Mouse (Mus musculus) CH12.LX (cell line): ENCODE results near the gene Tmeff1. TPM values are rescaled to one million over a fixed set of nuclear protein-coding genes. Genes with fewer than 3 reads are reported as not detected.

Experiments used
- DNase-seq: peaks from one replicate; pipeline ENCODE4 v3.0.0-alpha.2; 2013; ENCODE audit errors: extremely low read depth
- H3K27ac ChIP-seq: 2 replicates; pipeline ENCODE4 v1.5.1; 2012; ENCODE audit warnings: low read depth, mild to moderate bottlenecking, control low read depth, moderate library complexity; ENCODE audit not compliant: insufficient read depth
- H3K27me3 ChIP-seq: replicated peaks from 2 replicates; pipeline ENCODE3; 2012; ENCODE audit warnings: inconsistent platforms
- H3K36me3 ChIP-seq, 2 experiments: replicated peaks in 1 of 2; 2 replicates each; pipeline versions ENCODE3 to v1.6.1; 2012; ENCODE audit warnings: inconsistent platforms in 1 of 2, low read length in 1 of 2, mild to moderate bottlenecking in 1 of 2, mixed read lengths in 1 of 2, moderate library complexity in 1 of 2; ENCODE audit not compliant: control insufficient read depth in 1 of 2, insufficient read depth in 1 of 2
- H3K4me1 ChIP-seq, 2 experiments: 2 replicates each; pipeline ENCODE4 v1.6.1; 2012; ENCODE audit warnings: inconsistent platforms in 1 of 2, moderate library complexity in 1 of 2; ENCODE audit not compliant: insufficient read depth in 2 of 2, control insufficient read depth in 1 of 2
- H3K4me2 ChIP-seq: 2 replicates; pipeline ENCODE4 v1.6.1; 2012; ENCODE audit warnings: low read depth, mild to moderate bottlenecking, control low read depth; ENCODE audit not compliant: poor library complexity, insufficient read depth, severe bottlenecking
- H3K4me3 ChIP-seq, 3 experiments: fragments of 150-350 bp in 1 of 3; sonication (generic) in 1 of 3; replicated peaks in 1 of 3; 2 replicates each; pipeline versions ENCODE3 to v1.5.1; 2011 to 2012; ENCODE audit warnings: low read depth in 2 of 3, low read length in 2 of 3, mild to moderate bottlenecking in 2 of 3, moderate library complexity in 2 of 3, control low read depth in 1 of 3, improper control_type of control experiment in 1 of 3, inconsistent platforms in 1 of 3, mixed read lengths in 1 of 3; ENCODE audit not compliant: poor library complexity in 1 of 3
- H3K79me2 ChIP-seq: replicated peaks from 2 replicates; pipeline ENCODE4 v1.6.1; 2012; ENCODE audit warnings: mild to moderate bottlenecking, moderate library complexity; ENCODE audit not compliant: control insufficient read depth, poor library complexity, insufficient read depth, severe bottlenecking; ENCODE audit errors: extremely low read depth
- H3K9ac ChIP-seq: 2 replicates; pipeline ENCODE4 v1.6.1; 2012; ENCODE audit warnings: low read depth, mild to moderate bottlenecking, control low read depth, moderate library complexity; ENCODE audit not compliant: insufficient read depth
- H3K9me3 ChIP-seq: replicated peaks from 2 replicates; pipeline ENCODE3; 2012; ENCODE audit warnings: low read length, inconsistent platforms, mixed read lengths
- BHLHE40 ChIP-seq: IDR thresholded peaks from 2 replicates; pipeline ENCODE4 v1.6.1; 2011; ENCODE audit warnings: mild to moderate bottlenecking, low read depth, low read length, improper control_type of control experiment
- CHD2 ChIP-seq: IDR thresholded peaks from 2 replicates; pipeline ENCODE4 v1.6.1; 2011; ENCODE audit warnings: low read length, improper control_type of control experiment
- CTCF ChIP-seq, 2 experiments: IDR thresholded peaks in 1 of 2; conservative IDR thresholded peaks in 1 of 2; 2 replicates each; pipeline ENCODE4 v1.5.1; 2011 to 2012; ENCODE audit warnings: low read depth in 2 of 2, low read length in 2 of 2, improper control_type of control experiment in 1 of 2, inconsistent platforms in 1 of 2, mild to moderate bottlenecking in 1 of 2, moderate library complexity in 1 of 2
- E2F4 ChIP-seq: IDR thresholded peaks from 2 replicates; pipeline ENCODE4 v1.6.1; 2011; ENCODE audit warnings: low read depth, low read length, improper control_type of control experiment; ENCODE audit not compliant: insufficient replicate concordance
- ELF1 ChIP-seq: IDR thresholded peaks from 2 replicates; pipeline ENCODE4 v1.6.1; 2014; ENCODE audit warnings: low read depth, mild to moderate bottlenecking, inconsistent platforms, low read length, improper control_type of control experiment
- EP300 ChIP-seq: IDR thresholded peaks from 2 replicates; pipeline ENCODE4 v1.6.1; 2011; ENCODE audit warnings: low read length, improper control_type of control experiment
- HCFC1 ChIP-seq: IDR thresholded peaks from 2 replicates; pipeline ENCODE4 v1.6.1; 2012; ENCODE audit warnings: low read depth, mild to moderate bottlenecking, inconsistent platforms, low read length, improper control_type of control experiment
- JUND ChIP-seq: conservative IDR thresholded peaks from 2 replicates; pipeline ENCODE4 v1.6.1; 2011; ENCODE audit warnings: low read depth, low read length, improper control_type of control experiment
- MAZ ChIP-seq: IDR thresholded peaks from 2 replicates; pipeline ENCODE4 v1.6.1; 2012; ENCODE audit warnings: low read depth, mild to moderate bottlenecking, inconsistent platforms, low read length, improper control_type of control experiment, moderate library complexity
- MEF2A ChIP-seq: IDR thresholded peaks from 2 replicates; pipeline ENCODE4 v1.6.1; 2014; ENCODE audit warnings: low read depth, mild to moderate bottlenecking, inconsistent platforms, low read length, improper control_type of control experiment, borderline replicate concordance
- MYC ChIP-seq: IDR thresholded peaks from 2 replicates; pipeline ENCODE4 v1.6.1; 2011; ENCODE audit warnings: low read depth, mild to moderate bottlenecking, improper control_type of control experiment, low read length
- NRF1 ChIP-seq: IDR thresholded peaks from 2 replicates; pipeline ENCODE4 v1.6.1; 2014; ENCODE audit warnings: low read depth, mild to moderate bottlenecking, inconsistent platforms, low read length, improper control_type of control experiment, moderate library complexity
- PAX5 ChIP-seq: IDR thresholded peaks from 2 replicates; pipeline ENCODE4 v1.6.1; 2012; ENCODE audit warnings: low read length, inconsistent platforms, mixed read lengths
- POLR2A ChIP-seq: IDR thresholded peaks from 2 replicates; pipeline ENCODE4 v1.6.1; 2011; ENCODE audit warnings: low read depth, mild to moderate bottlenecking, improper control_type of control experiment, low read length
- POLR2AphosphoS2 ChIP-seq: IDR thresholded peaks from 2 replicates; pipeline ENCODE4 v1.6.1; 2011; ENCODE audit warnings: low read depth, low read length, improper control_type of control experiment
- RAD21 ChIP-seq: IDR thresholded peaks from 2 replicates; pipeline ENCODE4 v1.6.1; 2011; ENCODE audit warnings: low read depth, mild to moderate bottlenecking, low read length, improper control_type of control experiment, moderate library complexity
- RCOR1 ChIP-seq: conservative IDR thresholded peaks from 2 replicates; pipeline ENCODE4 v1.6.1; 2012; ENCODE audit warnings: low read depth, mild to moderate bottlenecking, inconsistent platforms, low read length, improper control_type of control experiment
- SIN3A ChIP-seq: IDR thresholded peaks from 2 replicates; pipeline ENCODE4 v1.6.1; 2012; ENCODE audit warnings: low read length, improper control_type of control experiment, inconsistent platforms
- TCF12 ChIP-seq: IDR thresholded peaks from 2 replicates; pipeline ENCODE4 v1.6.1; 2014; ENCODE audit warnings: low read depth, mild to moderate bottlenecking, inconsistent platforms, low read length, improper control_type of control experiment
- UBTF ChIP-seq: IDR thresholded peaks from 2 replicates; pipeline ENCODE4 v1.6.1; 2012; ENCODE audit warnings: low read depth, mild to moderate bottlenecking, inconsistent platforms, low read length, improper control_type of control experiment, moderate library complexity
- ZC3H11A ChIP-seq: IDR thresholded peaks from 2 replicates; pipeline ENCODE4 v1.6.1; 2012; ENCODE audit warnings: low read depth, mild to moderate bottlenecking, inconsistent platforms, low read length, improper control_type of control experiment
- ZKSCAN1 ChIP-seq: IDR thresholded peaks from 2 replicates; pipeline ENCODE4 v1.6.1; 2012; ENCODE audit warnings: low read depth, inconsistent platforms, low read length, improper control_type of control experiment, borderline replicate concordance
- ZMIZ1 ChIP-seq: IDR thresholded peaks from 2 replicates; pipeline ENCODE4 v1.6.1; 2012; ENCODE audit warnings: low read depth, mild to moderate bottlenecking, inconsistent platforms, low read length, improper control_type of control experiment
- dilution Hi-C: fragments of 300-500 bp; cut with MboI; formaldehyde crosslinking; loops from 2 replicates; pipeline ENCODE4 v1.14.3; 2020; ENCODE audit warnings: low sequenced_read_pairs; ENCODE audit not compliant: extremely low pct_unique_long_range_greater_than_20kb, extremely low pct_ligation_motif_present
- in situ Hi-C: fragments of 300-500 bp; cut with MboI; formaldehyde crosslinking; loops from 3 replicates; pipeline ENCODE4 v1.14.3; 2019; ENCODE audit warnings: low sequenced_read_pairs, low pct_ligation_motif_present, low pct_unique_long_range_greater_than_20kb, mixed read lengths
- polyA plus RNA-seq: library from polyadenylated mRNA; unstranded; fragments of >175 nt; gene quantifications from 2 replicates; pipeline ENCODE4 v1.2.1, GENCODE M21; 2012; ENCODE audit warnings: low read depth; ENCODE audit not compliant: insufficient read length
- total RNA-seq, 2 experiments: library from RNA; depleted of rRNA; stranded (reverse); fragments of 300-350 nt in 1 of 2; fragments of >200 nt in 1 of 2; gene quantifications; 2 replicates each; pipeline ENCODE4 v1.2.3; 2012 to 2014

Gene Tmeff1
- total and polyA plus RNA-seq, 3 experiments, result 23.3 to 32.4 (median 29.6) TPM

GRCm38 (mm10) chr4:48676570-48677185, 91.7 kb downstream of the Tmeff1 start:
- no peaks in the 10 kb centered on the region for H3K27me3 ChIP-seq
- DNase-seq, result no peak
- dilution Hi-C loops, result no loop called here
- TF ChIP-seq NRF1, result no peak
- TF ChIP-seq RAD21, result no peak
- TF ChIP-seq BHLHE40, result no peak
- TF ChIP-seq POLR2A, result no peak
- no peak for TF ChIP-seq CHD2
- TF ChIP-seq POLR2AphosphoS2, result no peak
- TF ChIP-seq E2F4, result no peak
- TF ChIP-seq EP300, result no peak
- no peak for TF ChIP-seq MEF2A
- no peak for TF ChIP-seq MAZ
- no peak for TF ChIP-seq ZC3H11A
- no peak for TF ChIP-seq CTCF (conservative IDR thresholded peaks at IDR 0.05 in 1 of 2, IDR thresholded peaks at IDR 0.05 in 1 of 2; ENCODE audit: low read depth in 2 of 2, low read length in 2 of 2)
- no peak for TF ChIP-seq ZKSCAN1
- TF ChIP-seq HCFC1, result no peak
- TF ChIP-seq JUND, result no peak
- TF ChIP-seq PAX5, result no peak
- no peak for TF ChIP-seq RCOR1
- no peak for TF ChIP-seq MYC
- TF ChIP-seq UBTF, result no peak
- TF ChIP-seq, all 38 proteins: peak for 0
- in situ Hi-C loops, result no loop called here
- H3K4me1 ChIP-seq, result peaks cover 11 to 49% of the 10 kb centered on the region in 2 experiments
- peaks cover 9 to 54% of the 10 kb centered on the region in 2 experiments for H3K36me3 ChIP-seq
- no peaks in the 10 kb centered on the region for H3K9me3 ChIP-seq
- H3K4me3 ChIP-seq, result no peak overlapping the region
- peaks cover 4% of the 10 kb centered on the region for H3K79me2 ChIP-seq
- no peak overlapping the region for H3K27ac ChIP-seq
- H3K4me2 ChIP-seq, result no peak overlapping the region
- no peak overlapping the region for H3K9ac ChIP-seq

- H3K9ac ChIP-seq, result no peak overlapping the region
- in situ Hi-C loops, result no loop called here
- no peak overlapping the region for H3K4me3 ChIP-seq
Measured at GRCm38 (mm10) chr4:48677276-48677675, 92.3 kb downstream of the Tmeff1 start.

More at GRCm38 (mm10) chr4:48677276-48677675, 92.3 kb downstream of the Tmeff1 start:
- dilution Hi-C loops, result no loop called here
- no peak overlapping the region for H3K4me2 ChIP-seq
- no peak overlapping the region for H3K27ac ChIP-seq
- no peaks in the 10 kb centered on the region for H3K27me3 ChIP-seq
- peaks cover 9 to 49% of the 10 kb centered on the region in 2 experiments for H3K36me3 ChIP-seq
- no peak for DNase-seq
- TF ChIP-seq ELF1 (no peak), SIN3A (no peak), TCF12 (no peak), ZMIZ1 (no peak), PAX5 (no peak)
- H3K9me3 ChIP-seq, result no peaks in the 10 kb centered on the region
- H3K4me1 ChIP-seq, result peaks cover 11 to 49% of the 10 kb centered on the region in 2 experiments
- peaks cover 8% of the 10 kb centered on the region for H3K79me2 ChIP-seq
